Mouse (Mus musculus) layer of hippocampus, postnatal 10 days (tissue): ENCODE measurements around the gene Cycs. TPM values are rescaled to one million over a fixed set of nuclear protein-coding genes. Genes with fewer than 3 reads are reported as not detected.
"Not testable (repeated sequence)": the region's sequence is repeated elsewhere in the genome, so short reads cannot be mapped to it uniquely, and the experiment has no call there.

ENCODE experiments used
- DNase-seq, 2 experiments: peaks; one replicate each; pipeline ENCODE4 v3.0.0; 2021; ENCODE audit warnings: low spot score in 2 of 2
- long read RNA-seq: library from polyadenylated mRNA; stranded (forward); transcript quantifications from one replicate; pipeline ENCODE4 v2.0.0, GENCODE M21; 2023
- total RNA-seq, 2 experiments: library from RNA; stranded (reverse); gene quantifications; 2 replicates each; pipeline ENCODE4 v1.2.3; 2021

Cycs gene
- total RNA-seq, result 10 to 100 TPM; 48.4 to 51.7 TPM
- long read RNA-seq, transcript Cycs-201 (2 exons, 607 nt), result minor isoform, 5 of 529 reads
- long read RNA-seq, transcript Cycs-202 (3 exons, 3,123 nt), result major isoform, 517 of 529 reads
- long read RNA-seq, partial matches to known transcripts, result 2 of 529 reads
- long read RNA-seq, other reads (novel, unspliced or antisense), result 5 of 529 reads

DNA sequence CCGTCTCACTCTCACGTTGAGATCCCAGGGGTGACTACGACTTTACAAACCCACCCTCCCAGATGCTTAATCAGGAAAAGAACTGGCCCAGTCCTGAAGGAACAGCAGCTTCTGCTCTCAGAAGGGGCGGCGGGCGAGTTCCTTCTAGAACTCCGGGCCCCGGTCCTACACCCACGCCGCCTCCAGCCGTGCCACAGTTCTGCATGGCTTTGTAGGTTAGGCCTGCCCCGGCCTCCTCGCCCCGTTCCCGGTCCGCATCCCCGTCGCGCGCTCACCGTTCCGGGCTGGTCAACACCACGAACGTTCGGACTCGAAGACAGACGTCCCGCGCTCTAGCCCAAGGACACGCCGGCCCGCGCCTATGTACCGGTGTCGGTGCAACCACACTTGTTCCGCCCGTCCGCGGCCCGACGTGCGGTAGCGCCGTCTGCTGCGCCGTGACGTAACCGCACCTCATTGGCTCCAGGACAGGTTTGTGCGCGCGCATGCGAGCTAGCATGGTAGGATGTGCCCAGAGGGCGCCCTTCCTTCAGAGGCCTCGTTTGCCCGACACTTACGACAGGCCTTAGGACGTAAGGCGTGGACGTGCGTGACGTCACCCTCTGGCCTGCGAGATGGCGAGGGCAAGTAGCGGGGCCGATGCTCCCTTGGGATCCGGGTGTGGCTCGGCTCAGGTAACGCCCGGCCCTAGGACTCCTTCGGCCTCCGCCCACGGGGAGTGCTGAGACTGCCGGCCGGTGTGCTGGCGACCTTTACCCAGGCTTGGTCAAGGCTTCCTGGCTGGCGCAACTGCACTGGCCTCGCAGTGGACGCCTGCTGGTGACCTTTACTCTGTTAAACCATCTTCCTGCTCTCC lies at the start of gene Cycs:
Gene Cycs, minus strand, starts transcription at position 398 of the 856 bp plus-strand sequence.
- peak; percentile 99 for DNase-seq

DNA sequence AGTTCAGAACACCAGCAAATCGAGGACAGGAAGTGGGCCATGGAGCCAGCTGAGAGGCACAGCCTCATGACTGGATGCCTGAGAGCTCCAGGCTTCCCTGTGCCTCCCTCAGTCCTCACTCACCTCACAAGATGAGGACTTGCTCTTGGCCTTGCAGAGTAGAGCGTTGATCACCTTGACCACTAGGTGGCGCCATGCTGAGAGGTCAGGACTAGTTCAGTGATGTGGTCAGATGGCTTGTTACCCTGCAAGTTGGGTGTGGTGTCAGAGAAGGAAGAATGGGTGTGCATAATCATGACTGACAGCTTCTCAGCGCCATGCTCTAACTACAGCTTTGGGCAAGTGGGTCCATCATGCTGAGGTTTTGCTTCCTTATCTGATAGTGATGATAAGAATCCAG lies 35.3 kb upstream of the Cycs start:
- no peak for DNase-seq

DNA sequence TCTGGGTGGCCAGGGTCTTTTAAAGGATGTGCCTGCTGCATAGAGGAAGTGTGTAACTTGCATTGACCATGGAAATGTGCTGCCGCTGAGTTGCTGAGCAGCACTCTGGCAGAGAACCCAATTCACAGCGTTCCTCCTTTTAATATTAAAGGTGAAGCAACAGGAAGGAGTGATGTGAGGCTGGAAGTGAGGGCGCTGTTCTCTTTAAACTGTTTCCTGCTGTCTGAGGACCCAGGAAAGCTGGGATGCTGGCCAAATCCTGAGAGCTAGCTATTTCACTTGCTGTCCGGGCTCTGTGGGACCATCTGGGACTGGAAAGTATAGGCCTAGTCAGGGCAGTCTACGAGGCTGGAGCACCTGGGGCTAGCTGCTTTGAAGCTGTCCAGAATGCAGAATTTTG lies 32.2 kb upstream of the Cycs start:
- peak; percentile 27 to 53 for DNase-seq

DNA sequence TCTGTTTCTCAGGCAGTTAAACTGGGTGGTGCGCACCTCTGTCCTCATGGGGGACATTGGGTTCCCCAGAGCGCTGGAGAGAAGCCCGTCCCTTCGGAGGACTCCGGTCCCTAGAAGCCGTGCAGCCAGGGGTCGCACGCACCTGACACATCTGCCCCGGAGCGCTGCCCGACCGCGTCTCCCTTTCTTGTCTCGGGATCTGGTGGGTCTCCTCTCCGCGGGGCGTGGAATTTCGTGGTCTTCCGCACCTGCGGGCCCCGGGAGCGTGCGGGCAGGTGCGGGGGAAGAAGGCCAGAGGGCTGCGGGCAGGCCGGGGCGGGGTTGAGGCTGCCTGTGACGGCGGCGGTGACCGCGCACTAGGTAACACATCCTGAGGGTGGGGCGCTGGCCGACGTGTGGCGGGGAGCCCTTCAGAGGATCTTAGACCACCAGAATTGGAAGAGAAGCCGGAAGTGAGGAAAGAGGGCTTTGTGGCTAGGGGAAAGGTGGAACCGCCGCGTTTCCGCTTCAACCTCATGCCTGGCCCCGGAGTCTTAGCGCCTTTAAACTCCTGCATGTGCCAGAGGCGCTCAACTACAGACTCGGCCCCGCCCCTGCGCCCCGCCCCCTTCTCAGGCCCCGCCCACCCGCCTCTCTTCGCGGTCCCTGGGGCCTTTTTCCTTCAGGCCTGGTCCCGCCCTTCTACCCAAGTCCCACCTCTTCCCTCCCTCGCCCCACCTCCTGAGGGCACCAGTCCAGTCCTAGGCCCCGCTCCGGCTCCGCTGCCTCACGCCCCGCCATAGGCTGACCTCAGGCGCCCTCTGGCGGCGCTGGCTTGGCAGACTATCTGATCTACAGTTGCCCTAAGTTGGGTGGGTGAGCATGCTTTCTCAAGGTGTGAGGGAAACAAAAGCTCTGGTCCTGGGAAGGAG lies 30.2 kb upstream of the Cycs start, which contains the start of gene 4921507P07Rik:
Gene 4921507P07Rik, minus strand, starts transcription at position 332 of the 911 bp plus-strand sequence.
- DNase-seq, result peak; percentile 87 to 92

DNA sequence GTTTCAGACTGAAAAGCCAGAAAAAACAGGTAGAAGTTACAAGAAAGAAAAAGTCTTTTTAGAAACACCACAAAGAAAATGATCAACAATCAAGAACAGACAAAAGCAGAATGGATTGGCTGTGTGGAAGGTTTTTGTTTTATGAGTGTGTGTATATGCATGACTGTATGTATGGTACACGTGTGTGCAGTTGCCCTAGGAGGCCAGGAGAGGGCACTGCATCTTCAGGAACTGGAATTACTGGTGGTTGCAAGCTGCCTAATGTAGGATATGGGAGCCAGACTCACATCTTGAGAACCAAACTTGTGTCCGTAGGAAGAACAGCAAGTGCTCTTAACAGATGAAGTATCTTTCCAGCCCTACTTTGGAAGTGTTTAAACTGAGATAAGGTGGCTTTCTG lies 28.0 kb upstream of the Cycs start:
- DNase-seq, result no peak

DNA sequence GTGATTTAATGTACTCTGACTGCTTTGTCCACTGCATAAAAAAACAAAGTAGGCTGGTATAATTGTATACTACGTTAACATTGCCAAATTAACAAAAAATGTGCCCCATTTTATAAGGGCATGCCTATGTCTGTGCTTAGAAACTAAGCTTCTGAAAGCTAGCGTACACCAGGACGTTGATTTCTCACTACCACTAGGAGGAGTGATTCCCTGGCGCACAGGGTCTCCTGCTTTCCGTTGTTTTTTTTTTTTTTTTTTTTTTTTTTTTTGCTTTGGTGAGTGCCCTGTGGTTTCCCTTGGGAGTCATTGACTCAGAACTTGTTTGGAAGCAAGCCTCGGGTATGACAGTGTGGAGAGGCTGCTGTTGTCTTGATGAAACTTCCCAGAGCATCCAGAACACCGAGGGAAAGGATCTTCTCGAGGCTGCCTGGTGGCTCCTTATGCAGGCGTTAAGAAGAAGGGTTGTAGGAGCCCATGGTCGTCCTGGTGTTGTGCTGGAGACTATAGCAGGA lies 27.1 kb upstream of the Cycs start:
- no peak for DNase-seq

DNA sequence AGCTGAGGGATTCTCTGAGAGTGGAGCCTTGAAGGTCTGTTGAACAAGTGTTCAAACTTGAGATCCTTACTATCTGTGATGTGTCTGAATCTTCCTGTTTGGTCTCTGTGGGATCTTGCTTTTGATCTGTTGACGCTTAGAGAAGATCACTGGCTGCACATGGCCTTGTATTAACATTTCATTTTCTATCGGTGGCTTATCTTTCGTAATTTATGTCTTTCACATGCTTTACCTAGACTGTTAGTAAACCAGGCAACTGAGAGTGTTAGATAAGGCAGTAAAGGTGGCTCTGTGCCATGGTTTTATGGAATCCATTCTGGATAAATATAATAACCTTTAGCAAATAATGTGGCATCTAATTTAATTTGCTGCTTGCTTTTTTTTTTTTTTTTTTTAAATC lies 23.9 kb upstream of the Cycs start:
- DNase-seq, result no peak

DNA sequence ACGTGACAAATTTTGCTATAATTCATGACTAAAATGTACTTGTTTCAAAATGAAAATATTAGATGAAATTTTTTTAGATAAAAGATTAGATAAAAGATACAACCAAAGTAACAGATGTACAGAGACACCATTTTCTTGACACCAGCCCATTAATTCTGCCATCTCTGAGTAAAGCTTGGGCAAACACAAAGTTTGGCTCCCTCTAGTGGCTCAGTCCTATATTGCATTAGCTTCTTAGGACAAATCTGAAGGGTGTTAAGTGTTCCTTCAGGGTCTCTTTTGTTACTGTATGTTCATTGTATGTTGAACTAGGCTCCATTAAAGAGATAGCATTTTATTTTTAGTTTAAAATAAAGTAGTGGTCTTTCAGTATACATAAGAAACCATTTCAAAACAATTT lies 21.9 kb upstream of the Cycs start:
- DNase-seq, result peak; percentile 40 to 59

DNA sequence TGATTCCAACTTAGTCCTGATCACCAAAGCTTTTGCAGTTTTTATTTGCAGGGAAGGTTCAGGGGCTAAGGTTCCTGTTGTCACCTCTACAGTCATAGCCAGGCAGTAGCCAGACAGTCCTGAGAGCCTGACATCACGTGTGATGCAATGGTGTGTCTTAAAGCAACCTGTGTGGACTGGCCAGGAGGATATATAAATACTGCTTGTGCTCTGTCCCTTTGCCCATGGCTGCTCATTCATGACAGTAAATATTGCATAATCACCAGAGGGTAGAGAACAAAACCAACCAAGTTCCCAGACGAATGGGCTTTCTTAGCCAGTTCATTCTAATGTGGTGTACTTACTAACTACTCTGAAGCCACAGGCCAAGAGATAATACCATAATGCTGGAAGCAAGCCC lies 21.1 kb upstream of the Cycs start:
- no peak for DNase-seq

DNA sequence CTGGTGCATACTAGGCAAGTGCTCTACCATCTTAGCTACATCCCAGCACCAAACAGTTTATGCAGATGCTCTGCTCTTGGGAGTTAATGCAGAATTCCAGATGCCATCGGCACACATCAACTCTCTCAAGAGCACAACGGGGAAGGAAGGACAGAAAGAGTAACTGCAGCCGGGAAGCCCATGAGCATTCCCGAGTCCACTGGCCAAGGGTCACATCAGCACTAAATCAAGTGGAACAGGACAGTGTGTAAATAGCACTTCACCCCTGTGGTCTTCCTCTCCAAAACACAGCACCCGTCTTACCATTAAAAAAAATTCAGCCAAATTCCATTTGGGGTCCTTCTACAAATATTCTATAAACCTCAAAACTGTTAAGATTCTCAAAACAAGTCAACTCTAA lies 20.0 kb upstream of the Cycs start:
- DNase-seq, result no peak

DNA sequence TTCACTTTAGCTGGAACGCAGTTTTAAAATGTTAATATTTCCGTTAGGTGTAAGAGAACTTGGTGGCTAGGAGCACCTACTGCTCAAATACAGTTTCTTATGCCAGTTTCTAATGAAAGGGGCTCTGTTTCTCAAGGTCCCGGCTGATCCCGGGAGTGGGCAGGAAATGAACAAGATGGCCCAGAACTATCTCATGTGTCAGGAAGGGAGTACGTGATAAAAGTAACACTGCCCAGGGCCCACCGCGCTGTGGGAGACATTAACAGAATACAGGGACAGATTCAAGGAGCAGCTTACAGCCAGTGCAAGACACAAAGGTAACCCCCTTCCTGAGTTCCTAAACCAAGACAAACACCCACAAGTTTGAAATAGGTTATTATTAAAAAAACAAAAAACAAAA lies 19.4 kb upstream of the Cycs start:
- DNase-seq, result no peak

DNA sequence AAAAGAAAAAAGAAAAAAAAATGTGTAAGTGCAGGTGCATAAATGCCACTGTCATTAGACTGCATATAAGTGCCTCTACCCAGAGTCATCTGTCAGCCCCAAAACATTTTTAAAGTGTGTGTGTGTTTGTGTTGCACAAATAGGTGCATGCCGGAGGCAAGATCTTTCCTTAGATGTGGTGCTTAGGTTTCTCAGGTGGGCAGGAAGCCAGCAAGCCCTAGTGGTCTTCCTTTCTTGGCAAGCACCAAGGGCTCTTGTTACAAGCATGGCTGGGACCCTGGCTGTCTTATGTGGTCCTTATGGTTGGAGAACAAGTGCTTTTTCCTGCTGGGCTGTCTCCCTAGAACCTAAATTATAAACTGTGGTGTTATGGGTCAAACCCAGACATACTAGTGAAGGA lies 5.3 kb upstream of the Cycs start:
- no peak for DNase-seq

DNA sequence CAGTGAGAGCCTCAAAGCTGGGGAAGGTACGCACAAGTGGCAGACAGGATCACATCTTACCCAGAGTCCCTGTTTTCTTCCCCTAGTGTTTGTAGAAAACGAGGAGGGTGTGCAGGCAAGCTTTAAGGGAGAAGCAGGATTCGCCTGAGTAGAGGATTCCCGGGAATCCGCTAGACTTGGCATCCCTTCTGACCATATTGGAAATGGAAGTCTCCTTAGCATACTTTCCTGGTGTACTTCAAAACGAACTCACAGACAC lies 588 bp upstream of the Cycs start:
- DNase-seq, result no peak

DNA sequence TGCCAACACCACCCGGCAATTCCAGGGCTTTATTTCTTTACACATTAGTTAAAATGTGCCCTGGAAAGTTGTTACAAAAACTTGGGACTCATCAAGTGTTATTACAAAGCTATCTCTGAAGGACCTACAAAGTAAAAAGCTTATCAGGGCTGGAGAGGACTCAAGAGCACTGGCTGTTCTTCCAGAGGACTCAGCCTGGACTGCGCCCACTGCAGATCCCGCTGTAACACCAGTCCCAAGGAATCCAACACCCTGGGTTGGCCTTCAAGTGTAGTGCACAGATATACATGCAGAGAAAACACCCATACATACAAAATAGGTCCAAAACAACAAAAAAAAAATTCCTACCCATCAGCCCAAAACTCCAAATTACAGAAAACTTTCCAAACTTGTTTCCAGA lies 2.7 kb downstream of the Cycs start:
- DNase-seq, result no peak

DNA sequence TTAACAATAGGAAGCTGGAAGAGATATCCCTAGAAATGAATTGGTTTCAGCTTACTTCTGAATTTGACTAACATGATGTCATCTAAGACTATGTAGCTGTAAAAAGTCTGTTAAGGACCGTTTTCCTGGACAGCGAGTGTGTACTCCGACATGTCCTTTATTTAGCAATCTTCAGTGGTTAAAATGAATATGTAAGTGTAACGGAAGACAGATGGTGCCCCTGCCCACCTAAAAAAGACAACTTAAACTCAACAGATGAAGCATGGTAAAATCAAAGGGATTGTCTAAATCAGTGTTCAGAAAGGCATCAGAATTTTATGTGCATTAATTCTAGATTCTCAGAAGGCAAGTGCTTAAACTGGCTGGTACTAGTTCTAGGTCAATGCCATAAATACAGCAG lies 3.9 kb downstream of the Cycs start:
- no peak for DNase-seq

DNA sequence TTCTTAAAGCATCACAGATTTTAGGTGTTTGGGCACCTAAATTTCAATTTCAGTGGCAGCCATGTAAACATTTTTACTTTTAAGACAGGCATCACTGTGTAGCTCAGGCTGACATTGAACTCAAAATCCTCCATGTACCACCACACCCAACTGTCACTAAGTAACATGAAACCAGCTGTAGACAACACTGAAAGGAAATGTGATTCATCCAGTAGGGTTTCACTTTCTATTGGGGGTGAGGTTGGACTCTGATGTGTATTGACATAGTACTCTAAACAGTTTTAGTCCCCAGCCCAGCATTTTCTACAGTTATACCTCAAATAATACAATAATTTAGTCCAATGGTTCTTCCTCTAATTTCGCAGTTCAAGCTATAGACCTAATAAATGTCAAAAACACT lies 5.6 kb downstream of the Cycs start:
- DNase-seq, result no peak

DNA sequence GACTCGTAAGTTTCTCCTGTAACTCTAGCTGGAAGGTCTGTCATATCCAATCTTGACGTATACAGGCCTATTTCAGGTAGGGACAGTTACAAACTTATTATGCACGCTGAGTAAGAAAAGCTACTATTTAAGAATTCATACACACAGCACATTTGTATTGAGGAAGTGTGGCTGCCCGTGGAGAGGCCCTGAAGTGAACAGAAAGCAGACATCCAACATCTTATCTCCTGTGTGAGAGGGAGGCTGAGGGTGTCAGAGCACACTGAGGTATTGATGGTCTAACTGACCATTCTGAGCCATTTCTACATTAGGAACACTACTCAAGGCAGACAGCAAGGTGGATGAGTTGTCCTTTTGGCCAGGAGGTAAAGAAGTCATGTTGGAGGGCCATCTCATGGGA lies 7.5 kb downstream of the Cycs start:
- no peak for DNase-seq

DNA sequence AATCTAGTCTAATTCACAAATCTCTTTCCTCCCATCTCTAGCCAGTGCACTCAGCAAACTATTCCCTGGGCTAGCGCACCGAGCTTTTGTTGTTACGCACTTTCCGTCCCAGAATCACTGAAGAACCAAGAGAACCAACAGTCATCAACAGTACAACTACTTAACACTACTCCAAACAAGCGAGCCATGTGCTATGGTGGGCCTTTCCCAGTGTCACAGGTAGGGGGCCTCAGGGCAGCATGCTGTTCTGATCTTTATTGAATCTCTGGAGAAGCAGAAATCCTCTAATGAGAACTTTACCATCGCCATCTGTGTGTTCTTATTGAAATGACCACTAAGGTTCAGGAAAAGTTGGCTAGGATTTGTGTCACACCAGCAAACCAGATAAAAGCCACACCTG lies 8.8 kb downstream of the Cycs start:
- DNase-seq, result no peak

DNA sequence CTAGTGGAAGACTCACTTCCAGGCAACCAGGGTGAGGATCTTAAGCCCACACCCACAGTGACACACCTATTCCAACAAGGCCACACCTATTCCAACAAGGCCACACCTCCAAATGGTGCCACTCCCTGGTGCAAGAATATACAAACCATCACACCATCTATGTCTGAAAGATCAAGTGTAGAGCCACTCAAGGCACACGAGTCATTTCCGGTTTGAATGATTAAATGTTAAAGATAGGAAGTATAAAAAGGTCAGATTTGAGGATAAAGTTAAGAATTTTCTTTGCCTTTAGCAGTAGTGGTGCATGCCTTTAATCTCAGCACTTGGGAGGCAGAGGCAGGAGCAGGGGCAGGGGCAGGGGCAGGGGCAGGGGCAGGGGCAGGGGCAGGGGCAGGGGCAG lies 12.1 kb downstream of the Cycs start:
- DNase-seq, result not testable (repeated sequence)

DNA sequence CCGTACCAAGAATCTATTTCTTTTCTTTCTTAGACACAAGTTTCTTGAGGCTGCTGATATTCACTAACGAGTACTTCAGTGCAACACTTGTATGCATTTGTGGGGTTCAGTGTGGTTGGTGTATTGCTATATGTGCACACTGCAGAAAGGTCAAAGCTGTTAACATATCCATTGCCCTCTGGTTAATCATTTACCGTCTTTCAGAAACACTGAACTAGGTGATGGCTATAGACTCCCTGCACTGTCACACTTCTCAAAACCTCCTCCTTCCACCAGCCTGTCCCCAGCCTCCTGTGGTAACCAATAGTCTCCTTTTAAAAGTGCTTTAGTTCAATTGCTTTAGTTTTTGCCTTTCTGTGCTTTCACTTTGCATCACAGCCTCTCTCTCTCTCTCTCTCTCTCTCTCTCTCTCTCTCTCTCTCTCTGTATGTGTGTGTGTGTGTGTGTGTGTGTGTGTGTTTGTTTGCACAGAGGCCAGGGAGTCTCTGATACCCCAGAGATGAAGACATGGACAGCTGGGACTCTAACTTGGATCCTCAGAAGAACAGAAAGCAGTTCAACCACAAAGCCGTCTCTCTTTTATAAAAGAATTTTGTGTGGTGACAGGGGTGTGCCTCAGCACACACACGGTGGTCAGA lies 13.3 kb downstream of the Cycs start:
- DNase-seq, result no peak

DNA sequence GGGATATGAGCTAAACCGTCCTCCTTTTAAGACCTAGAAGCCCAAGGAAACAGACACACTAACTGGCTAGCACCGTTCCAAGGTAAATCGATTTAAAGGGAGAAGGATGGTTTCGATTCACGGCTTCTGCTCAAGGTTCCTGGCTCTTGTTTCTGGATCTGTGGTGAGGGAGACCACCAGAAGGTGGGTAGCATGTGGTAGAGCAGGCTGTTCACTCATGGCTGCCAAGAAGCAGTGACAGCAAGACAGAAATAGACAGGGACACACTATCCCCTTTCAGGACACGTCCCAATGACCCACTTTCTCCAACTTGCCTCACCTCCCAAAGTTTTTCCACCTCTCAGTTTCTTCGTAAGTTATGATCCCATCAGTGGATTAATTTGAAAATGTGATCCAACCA lies 16.5 kb downstream of the Cycs start:
- DNase-seq, result peak; percentile 23 to 34
